Mouse (Mus musculus): ENCODE data around the gene Hagh.

DNA sequence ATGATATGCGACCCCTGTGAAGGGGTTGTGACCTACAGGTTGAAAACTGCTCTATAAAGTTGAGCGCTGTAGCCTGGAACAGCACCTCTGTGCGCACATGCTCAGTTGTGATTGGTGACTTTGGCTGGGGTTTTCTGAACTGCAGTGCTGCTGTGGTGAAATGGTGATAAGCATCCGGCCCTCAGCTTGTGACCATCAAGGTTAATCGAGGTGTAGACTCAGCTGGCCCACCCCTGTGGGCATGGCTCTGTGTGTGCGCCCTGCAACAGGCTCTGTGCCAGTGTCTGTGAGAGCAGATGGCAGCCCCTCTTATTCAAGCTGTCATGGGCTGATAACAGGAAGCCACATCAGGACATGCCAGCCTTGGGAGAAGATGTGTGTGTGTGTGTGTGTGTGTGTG, 19.0 kb downstream of the Hagh start:
- TF ChIP-seq CTCF (IDR thresholded peaks at IDR 0.05; ENCODE audit: low read depth, low read length) (no peak), POLR2A (IDR thresholded peaks at IDR 0.05; ENCODE audit: extremely low read depth, insufficient read depth, low read length) (no peak)

Data from liver, adult 2 months (tissue).